Mouse (Mus musculus) stomach, postnatal 0 days (tissue): ENCODE data around the gene Vps13d.

Experiments used
- CTCF ChIP-seq: IDR thresholded peaks from 2 replicates; pipeline ENCODE4 v1.5.1; 2016; ENCODE audit warnings: antibody characterized with exemption, low read depth, mild to moderate bottlenecking, moderate library complexity
- EP300 ChIP-seq: optimal IDR thresholded peaks from 2 replicates; pipeline ENCODE3; 2016; ENCODE audit warnings: antibody characterized with exemption

- TF ChIP-seq EP300: no peak
- TF ChIP-seq CTCF: no peak
Measured at GRCm38 (mm10) chr4:145221379-145221778, 26.6 kb upstream of the Vps13d start.
